Mouse (Mus musculus): Measurements from ENCODE around the gene Abi3bp.

DNA sequence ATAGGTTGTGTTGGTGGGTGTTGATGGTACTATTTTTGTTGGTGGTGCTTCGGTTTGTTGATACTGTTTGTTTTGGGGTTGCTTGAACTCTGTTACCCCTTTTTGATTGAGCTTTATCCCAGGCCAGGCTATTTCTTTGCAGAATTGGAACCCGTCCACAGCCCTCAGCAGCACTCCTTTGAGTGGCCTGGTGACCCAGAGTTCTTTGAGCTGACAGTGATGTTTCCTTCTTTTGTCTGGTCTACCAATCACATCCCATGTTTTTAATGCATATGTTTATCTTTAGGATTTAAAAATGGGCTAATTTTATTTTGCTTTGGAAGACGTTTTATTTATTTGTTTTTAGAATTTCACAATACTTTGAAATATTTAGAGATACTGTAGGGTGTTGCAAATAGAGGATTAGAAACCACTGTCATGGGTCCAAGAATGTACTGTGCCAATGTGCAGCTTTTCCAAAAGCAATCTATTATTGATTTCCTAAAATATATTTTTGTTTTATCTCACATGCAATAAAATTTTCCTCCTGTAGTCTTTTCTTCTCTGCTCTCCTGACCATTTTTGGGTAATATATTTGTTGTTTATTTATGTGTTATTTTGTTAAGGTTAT, 50.5 kb downstream of the Abi3bp start:
- TF ChIP-seq POLR2A (IDR thresholded peaks at IDR 0.05; ENCODE audit: borderline replicate concordance, low read depth, low read length) = no peak
- TF ChIP-seq CTCF (IDR thresholded peaks at IDR 0.05; ENCODE audit: low read depth, low read length) = no peak

All from bone marrow macrophage, adult 2 months (primary cell).